Mouse (Mus musculus) gastrocnemius, postnatal 25 days (tissue): Measurements from ENCODE around the gene Fntb. TPM values are rescaled to one million over a fixed set of nuclear protein-coding genes. Genes with fewer than 3 reads are reported as not detected.
A peak's percentile ranks its signal among the peaks of the same experiment; 100 is the strongest.
"Not testable (repeated sequence)": the region's sequence is repeated elsewhere in the genome, so short reads cannot be mapped to it uniquely, and the experiment has no call there.

ENCODE experiments used
- DNase-seq: peaks from one replicate; pipeline ENCODE4 v3.0.0; 2022
- total RNA-seq, 2 experiments: library from RNA; stranded (reverse); gene quantifications; 1 replicate in 1 of 2; 2 replicates in 1 of 2; pipeline ENCODE4 v1.2.3; 2021

Fntb gene
- total RNA-seq, 2 experiments from 2014 or later = 11.3 to 13.2 TPM

DNA sequence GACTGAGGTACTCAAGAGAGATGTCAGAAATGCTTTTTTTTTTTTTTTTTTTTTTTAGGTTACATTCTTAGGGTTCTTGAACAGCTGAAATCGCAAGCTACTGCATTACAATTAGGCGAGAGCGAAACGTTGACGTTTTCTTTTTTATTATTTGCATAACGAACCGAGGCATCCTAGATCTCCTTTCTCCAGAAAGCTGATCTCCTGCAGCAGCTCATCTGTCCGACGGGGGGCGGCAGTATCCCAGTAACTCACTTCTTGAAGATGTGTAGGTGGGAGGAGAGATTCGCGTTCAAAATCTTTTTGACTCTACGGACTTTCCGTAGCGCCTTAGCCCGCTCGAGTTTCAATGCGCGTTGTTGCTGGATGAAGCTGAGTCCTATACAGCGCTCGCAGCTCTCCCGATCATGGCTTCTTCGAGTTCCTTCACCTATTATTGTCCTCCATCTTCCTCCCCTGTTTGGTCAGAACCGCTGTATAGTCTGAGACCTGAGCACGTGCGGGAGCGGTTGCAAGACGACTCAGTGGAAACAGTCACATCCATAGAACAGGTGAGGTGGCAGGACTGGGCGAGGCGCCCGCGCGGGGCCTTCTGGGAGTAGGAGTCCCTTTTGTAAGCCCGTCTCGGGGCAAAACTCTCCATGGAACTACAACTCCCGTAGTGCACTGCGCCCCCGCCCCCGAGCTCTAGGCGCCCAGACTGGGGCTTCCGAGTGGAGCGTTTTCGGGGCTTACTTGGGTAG lies 71.9 kb downstream of the Fntb start:
- DNase-seq = peak; percentile 97

DNA sequence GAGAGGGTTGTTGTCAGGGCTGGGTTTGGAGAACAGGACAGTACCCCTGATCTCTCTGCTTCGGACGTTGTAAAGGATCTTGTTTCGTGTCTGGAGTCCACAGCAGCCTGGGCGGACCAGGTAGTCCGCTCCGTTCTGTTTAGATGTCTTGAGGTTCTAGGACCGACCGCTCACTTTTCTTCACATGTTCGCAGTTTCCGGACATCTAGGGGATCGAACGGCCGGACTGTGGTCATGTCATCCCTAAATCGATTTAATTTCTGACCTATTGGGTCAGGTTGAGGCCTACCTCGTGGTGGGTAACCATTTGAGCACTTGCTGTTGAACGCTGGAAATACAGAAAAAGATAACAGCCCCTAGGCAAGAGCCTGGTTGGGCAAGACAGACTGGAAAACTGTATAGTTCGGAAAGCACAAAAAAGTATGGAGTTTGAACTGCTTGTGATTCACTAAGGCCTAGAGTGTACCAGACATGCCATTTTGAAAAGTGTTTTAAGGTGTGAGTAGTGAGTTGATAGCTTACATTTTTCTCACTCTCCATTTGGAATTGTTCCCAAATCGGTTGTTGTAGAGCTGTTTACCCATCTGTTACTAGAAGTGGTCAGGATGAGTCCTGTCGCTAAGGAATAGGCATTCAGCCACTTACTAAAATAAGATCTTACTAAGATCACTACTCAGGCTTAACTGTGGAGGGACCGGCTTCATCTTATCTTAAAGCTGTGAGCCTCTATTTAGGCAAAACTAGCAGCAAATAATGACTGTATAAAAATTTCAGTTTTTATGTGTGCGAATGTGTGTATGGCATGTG lies 72.7 kb downstream of the Fntb start:
- no peak for DNase-seq

DNA sequence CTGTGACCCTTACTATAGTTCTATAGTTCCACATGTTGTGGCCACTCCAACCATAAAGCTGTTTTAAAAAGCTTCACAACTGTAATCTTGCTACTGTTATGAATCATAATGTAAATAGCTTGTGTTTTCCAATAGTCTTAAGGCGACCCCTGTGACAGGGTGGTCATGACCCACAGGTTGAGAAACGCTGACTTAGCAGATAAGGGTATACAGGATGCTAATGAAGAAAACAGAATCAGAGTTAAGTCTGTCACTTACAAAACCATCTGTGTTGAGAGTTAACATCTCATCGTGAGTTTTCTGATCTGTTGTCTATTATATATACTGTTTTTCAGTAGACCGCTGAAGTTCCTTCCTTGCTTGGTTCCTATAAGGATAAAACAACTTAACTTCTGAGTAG lies 73.9 kb downstream of the Fntb start:
- no peak for DNase-seq

DNA sequence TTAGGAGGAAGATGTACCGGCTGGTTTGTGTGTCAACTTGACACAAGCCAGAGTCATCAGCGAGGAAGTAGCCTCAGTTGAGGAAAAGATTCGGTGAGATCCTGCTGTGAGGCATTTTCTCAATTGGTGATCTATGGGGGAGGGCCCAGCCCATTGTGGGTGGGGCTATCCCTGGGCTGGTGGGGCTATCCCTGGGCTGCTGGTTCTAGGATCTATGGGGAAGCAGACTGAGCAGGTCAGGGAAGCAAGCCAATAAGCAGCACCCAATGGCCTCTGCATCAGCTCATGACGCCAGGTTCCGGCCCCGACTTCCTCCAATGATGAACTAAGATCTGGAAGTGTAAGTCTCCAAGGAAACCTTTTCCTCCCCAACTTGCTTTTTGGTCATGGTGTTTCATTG lies 74.7 kb downstream of the Fntb start:
- no peak for DNase-seq

DNA sequence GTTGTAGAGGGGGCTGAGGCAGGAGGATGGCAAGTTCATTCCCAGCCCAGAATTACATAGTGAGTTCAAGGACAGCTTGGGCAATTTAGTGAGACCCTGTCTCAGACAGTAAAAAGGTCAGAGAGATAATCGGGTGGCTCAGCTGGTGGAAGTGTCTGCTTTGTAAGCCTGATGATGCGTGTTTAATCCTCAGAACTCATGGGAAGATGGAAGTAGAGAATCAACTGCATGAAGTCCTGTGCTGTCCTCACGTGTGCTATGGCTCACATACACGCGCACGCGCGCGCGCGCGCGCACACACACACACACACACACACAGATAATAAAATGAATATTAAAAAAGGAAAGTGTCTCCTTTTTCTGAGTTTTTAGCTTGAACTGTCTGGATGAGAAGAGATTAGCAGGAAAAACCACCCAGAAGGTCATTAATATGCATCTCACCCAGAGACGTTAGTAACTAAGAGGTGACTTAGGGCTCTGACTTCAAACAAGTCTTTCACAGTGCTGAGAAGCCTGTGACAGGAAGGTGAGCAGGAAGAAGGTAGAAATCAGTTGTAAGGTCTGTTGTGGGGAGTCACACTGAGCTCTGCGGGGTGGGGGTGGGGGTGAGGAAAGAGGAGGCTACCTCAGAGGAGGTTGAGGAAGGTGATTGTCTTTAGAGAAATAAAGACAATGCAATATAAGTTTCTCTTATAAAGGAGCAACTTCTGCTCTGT lies 79.1 kb downstream of the Fntb start:
- no peak for DNase-seq

DNA sequence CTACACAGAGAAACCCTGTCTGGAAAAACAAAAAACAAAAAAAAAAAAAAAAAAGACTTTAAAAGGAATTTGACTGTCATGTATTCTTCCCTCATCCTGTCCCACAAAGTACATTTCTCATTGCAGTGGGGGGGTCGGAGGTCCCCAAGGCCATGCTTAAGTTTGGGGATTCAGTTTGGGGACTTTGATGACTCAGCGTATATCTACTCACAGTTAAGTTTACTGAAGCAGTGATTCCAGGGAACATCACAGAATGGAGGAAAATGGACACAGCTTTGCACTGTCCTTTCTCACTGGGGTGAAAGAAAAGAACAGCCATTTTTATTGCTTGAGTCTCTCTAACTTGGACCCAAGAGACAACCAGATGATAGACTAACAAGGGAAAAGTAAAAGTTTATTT lies 87.0 kb downstream of the Fntb start:
- no peak for DNase-seq

DNA sequence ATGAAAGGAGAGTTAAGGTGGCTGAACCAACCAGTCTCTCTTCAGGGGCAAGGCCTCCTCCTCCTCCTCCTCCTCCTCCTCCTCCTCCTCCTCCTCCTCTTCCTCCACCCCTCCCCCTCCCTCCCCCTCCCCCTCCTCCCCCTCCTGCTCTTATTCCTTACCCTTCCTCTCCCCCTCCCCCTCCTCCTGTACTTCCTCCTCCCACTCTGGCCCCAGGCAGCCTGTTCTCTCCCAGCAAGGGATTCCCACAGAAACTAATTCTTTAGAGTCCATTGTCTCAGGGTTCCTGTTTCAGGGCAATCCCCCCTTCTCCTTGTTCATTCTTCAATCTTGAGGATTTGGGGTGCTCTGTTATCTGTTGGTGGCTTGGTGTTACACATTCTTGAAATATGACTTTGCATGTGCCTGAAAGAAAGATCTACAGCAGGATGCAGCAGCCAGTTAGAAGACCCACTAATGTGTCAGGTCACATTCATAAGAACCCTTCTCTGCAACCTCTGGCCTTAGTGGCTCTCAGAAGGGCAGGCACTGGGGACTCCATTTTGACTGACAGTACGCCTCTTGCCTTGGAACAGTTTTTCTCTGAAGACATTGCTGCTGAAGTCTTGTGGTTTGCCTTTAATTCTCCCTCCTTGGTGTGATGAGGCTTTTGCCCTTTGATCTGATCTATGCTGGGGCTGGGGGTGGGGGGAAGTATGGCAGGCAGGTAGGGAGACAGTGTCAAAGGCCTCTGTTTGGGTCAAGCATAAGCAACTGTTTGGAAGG lies 88.2 kb downstream of the Fntb start:
- DNase-seq = no peak

DNA sequence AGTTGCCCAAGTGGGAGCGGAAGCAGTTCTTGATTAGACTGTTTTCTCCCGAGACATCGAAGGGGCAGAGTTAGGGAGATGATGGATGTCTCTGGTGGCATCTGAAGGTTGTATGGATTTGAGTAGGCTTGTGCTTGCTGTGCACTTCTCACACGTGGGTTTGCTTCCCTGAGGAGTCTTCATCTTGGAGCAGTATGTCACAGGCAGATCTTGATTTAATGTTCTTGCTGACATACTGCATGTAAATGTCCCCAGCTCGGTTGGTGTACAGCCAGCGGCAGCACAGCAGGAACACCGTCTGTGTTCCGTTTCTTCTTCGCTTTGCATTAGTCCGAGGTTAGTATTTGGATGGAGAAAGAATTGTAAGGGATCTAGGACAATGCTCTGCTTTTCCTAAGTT lies 91.7 kb downstream of the Fntb start:
- no peak for DNase-seq

DNA sequence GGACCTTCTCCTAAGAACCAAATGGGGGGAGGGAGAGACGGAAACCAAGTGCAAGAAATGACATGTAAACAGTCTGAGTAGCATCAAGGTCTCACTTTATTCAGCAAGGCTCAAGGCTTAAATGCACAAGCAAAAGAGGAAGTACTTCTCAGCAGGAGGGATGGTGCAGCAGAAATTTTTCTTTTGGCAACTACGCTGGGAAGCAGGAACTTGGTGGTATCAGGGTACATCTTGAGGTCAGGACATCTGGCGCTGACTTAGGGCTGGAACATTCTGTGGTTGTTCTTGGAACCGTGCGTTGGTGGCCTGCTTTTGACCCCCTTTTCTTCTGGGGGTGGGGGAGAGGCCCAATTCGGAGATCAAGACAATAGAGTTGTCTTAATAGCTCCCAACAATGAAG lies 93.4 kb downstream of the Fntb start:
- not testable (repeated sequence) for DNase-seq

DNA sequence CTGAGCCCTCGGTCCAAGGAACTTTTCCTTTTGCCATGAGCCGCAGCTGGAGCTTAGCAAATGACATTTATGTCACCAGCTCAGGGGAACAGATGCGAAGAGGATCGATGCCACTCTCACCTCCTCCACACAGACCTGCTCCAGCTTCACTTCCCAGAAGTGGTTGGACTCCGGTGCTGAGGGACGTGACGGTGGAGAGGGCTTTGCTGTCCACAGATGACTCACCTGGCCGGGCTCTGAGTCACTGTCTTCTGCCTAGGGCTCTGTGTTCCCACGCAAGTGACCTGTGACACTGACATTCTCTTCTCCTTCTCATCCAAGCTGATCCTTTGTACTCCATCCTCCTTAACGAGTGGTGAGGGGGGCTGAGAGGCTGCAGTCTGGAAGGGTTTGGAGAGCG lies 98.3 kb downstream of the Fntb start:
- no peak for DNase-seq

DNA sequence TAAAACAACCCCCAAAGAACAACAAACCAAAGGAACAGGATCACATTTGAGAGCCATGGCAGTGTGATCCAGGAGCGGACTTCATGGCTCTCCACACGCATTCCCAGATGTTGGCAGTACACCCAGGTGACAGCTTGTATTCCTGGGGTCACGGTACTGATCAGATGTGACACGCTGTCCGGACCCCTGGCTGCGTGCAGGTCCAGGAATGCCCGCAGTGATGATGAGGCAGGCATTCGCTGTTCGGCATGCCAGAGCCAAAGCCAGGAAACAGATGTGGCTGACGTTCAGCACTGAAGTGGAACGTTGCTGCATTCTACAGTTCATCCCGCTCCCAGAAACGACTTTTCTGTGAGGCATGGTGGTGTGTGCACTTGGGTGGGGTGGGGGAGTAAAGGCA lies 99.9 kb downstream of the Fntb start:
- DNase-seq = no peak

DNA sequence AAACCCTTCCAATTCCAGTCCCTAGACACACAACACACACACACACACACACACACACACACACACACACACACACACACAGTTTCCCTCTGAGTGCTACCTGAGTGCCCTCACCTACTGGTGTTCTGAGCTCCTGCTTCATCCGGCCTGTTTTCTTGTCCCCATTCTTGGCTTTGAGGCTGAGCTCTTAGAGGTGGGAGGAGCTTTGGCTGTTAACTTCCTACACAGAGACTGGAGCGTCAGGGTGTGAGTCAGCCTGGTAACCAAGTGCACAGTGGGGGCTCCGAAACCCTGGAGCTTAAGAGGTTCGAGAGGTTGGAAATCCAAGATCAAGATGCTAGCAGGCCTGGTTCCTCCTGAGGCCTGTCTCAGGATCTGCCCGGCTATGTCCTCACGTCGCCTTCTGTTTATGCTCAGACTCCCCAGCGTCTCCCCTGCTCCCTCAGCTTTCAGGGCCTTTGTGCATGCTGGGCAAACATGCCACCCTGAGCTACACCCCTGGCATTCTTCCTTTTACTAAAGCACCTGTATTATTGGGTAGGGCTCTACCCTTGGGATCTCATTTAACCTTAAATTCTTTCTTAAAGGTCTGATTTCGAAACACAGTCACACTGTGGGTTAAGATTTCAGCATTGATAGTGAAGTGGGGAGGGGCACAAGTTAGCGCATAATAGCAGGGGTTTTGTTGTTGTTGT lies 102.3 kb downstream of the Fntb start:
- no peak for DNase-seq

DNA sequence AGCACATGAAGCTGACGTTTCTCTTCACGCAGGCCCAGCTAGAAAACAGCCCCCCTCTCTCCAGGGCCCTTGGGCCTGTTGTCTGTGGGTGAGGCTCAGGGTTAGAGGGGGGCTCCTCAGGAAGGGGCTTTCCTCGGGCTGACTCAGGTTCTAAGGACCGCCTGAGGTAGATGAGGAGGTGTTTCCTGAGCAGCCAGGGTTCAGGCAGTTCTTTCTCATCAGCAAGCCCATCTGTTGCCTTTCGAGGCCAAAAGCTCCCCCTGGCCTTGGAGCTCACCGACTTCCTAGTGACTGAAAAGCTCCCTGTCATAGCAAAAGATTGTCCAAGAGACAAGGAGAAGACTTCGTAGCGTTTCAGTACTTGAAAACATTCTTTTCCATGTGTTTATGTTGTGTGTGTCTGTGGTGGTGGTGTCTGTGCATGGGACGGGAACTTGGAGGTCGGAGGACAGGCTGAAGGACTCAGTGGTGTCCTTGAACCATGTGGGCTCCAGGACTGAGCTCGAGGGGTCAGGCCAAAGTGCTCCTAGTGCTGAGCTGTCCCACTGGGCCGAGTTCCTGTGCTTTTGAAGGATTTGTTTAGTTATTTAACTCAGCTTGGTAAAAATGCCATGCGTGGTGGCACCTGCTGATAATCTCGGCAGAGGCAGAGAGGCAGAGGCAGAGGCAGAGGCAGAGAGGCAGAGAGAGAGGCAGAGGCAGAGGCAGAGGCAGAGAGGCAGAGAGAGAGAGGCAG lies 103.2 kb downstream of the Fntb start:
- no peak for DNase-seq

DNA sequence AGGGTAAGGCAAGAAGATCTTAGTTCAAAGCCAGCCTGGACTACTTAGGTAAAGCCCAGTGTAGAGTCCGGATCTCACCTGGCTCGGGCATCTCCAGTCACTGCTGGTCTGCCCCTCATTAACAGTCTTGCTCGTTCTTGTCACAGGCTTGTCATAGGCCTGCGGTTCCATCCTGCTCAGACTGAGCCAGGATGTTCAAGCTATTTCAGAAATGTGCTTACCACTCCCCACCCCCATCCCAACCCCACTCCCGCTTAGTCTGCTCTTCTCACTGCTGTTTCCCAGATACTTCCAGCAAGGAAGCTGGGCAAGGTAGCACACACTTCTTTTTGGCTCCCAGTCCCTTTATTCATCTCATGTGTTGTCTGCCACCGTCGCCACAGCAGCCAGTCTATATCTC lies 104.2 kb downstream of the Fntb start:
- no peak for DNase-seq

DNA sequence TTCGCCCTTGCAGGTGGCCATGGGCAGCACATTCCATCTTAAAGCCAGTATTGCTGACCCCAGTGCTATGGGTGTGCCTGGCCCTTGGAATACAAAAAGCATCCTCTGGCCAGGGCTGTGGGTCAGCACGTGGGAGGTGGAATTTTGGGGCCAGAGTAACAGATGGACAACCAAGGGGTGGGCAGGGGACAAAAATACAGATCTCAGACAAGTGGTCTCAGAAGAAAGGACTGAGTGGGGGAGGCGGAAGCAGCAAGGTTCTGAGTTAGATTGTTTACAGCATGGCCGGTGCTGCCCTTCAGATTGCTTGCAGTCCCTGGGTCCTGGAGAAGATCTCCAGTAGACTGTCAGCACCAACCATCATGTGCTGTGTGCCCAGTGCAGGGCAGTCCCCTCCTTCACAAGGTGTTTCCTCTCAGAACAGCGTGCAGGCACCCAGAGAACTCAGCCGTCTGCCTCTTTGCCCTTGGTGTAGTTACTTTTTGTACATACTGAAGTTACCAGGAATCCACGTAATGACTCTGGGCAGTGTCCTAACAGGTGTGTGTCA lies 107.5 kb downstream of the Fntb start:
- DNase-seq = no peak

DNA sequence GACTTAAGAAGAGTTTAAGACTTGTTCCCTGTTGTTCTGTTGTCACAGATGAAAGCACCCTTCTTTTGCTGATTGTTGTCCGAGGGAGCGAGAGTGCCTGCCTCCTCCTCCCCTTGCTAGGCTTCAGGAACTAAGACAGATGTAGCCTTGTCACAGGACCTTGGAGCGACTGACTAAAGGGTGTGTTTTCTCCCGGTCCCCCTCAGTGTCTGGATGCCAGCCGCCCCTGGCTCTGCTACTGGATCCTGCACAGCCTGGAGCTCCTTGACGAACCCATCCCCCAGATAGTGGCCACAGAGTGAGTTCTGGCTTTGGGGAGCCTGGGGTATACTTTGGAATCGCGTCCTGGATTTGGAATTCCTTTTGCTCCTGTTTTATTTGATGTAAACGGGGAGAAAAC lies 109.4 kb downstream of the Fntb start:
- no peak for DNase-seq

DNA sequence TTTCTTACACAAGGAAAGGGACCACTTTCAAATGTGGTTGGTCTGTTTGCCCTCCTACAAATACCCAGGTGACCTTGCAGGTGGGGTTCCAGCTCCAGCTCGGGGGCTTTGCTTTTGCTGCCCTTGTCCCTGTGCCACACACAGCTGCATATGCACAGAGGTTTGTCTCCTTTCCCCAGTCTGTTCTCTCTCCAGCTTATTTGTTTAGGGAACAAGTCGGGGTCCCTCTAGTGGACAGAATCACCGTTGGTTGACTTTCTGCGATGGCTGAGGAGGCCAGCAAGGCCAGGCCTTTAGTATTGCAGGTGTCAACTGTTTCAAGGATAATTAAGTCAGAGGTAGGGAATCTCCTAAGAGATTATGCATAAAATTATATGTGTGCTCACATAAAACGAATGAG lies 113.9 kb downstream of the Fntb start:
- DNase-seq = peak; percentile 32

DNA sequence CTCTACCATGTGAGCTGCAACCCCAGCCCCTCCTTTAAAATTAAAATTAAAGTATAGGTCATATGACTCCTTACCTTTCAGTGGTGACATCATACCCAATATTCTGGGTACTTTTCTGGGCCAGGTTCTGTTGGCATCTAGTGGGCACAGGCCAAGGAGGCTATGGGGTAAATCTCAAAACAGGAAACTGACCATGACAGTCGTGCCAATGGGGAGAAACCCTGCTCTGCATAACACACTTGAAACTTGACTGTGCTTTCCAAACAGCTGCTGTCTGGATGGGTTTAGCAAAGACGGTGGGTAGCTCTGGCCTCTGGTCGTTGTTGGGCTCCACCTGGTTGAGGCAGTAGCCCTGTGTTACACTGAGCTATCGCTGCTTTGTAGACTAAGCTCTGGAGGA lies 114.7 kb downstream of the Fntb start:
- no peak for DNase-seq

DNA sequence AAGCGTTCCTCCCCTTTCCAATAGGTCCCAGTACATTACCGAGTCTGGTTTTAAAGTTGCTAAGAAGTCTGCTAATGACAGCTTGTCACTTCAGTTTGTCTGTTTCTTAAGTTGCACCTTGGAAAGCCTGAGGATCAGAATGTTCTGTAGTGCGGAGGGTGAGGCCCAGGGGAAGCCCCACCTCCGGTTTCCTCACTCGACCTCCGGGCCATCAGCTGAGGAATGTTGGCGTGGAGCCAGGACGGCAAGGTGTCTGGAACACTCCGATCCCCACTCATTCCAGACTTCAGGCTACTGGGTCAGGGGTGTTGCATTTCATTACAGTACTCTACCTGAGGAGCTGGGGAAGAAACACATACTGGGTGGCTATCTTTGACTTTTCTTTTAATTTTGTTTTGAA lies 118.4 kb downstream of the Fntb start:
- peak; percentile 93 for DNase-seq

DNA sequence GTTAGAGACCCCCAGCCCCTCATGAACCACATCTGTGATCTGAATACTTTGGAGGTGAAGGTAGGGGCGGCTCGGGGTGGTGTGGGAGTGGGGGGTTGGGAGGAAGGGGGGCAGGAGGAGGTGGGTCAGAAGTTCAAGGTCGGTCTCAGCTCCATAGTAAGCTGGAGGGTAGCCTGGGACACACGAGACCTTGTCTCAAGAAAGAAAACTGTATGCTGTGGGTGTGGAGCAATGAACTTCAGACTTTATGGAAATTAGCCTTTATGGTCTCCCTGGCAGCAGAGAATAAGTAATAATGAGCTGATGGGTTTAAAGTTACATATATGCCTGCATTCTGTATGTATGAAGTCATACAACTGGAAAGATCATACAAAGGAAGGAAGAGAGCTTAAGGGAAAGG lies 119.7 kb downstream of the Fntb start:
- no peak for DNase-seq

DNA sequence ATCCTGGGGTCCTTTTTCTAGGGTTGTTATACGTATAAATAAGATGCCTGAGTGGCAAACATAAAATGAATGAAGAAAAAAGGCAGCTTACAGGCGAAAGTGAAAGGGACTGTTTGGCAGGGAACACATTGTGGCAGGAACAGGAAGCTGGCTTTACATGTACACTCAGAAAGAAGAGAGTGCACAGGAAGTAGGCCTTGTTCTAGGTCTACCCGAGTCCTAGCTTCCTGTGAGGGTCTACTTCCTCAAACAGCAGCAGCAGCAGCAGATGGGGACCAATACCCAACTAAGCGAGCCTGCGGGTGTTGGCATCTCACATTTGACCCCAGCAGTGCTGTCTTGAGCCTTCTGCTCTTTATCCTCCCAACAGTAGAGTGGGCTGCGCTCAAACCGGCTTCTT lies 121.4 kb downstream of the Fntb start:
- no peak for DNase-seq
